Mouse (Mus musculus) megakaryocyte, embryonic 14.5 days (primary cell): ENCODE data around the gene Zcchc4. TPM values are rescaled to one million over a fixed set of nuclear protein-coding genes. Genes with fewer than 3 reads are reported as not detected.

Experiments used
- H3K27me3 ChIP-seq: replicated peaks from 2 replicates; pipeline ENCODE3; 2012; ENCODE audit warnings: inconsistent platforms
- H3K36me3 ChIP-seq: replicated peaks from 2 replicates; pipeline ENCODE3; 2012; ENCODE audit warnings: low read length, inconsistent platforms, mixed read lengths
- H3K4me1 ChIP-seq: 2 replicates; pipeline ENCODE4 v1.6.1; 2012; ENCODE audit warnings: inconsistent platforms
- H3K4me3 ChIP-seq: replicated peaks from 2 replicates; pipeline ENCODE3; 2012; ENCODE audit warnings: moderate library complexity, mild to moderate bottlenecking, inconsistent platforms
- H3K9me3 ChIP-seq: 2 replicates; pipeline ENCODE4 v1.6.1; 2012; ENCODE audit warnings: inconsistent platforms
- FLI1 ChIP-seq: IDR thresholded peaks from 2 replicates; pipeline ENCODE4 v1.6.1; 2012; ENCODE audit warnings: low read length, inconsistent platforms, mixed read lengths
- GATA1 ChIP-seq: IDR thresholded peaks from 3 replicates; pipeline ENCODE4 v1.6.1; 2012; ENCODE audit warnings: mixed read lengths, low read length, inconsistent platforms, borderline replicate concordance
- polyA plus RNA-seq: library from polyadenylated mRNA; stranded (reverse); fragments of >175 nt; gene quantifications from 2 replicates; pipeline ENCODE4 v1.2.3, GENCODE M21; 2012; ENCODE audit warnings: low replicate concordance; ENCODE audit not compliant: insufficient read depth

The Zcchc4 gene
- polyA plus RNA-seq, 1 experiment = 1.9 TPM

DNA sequence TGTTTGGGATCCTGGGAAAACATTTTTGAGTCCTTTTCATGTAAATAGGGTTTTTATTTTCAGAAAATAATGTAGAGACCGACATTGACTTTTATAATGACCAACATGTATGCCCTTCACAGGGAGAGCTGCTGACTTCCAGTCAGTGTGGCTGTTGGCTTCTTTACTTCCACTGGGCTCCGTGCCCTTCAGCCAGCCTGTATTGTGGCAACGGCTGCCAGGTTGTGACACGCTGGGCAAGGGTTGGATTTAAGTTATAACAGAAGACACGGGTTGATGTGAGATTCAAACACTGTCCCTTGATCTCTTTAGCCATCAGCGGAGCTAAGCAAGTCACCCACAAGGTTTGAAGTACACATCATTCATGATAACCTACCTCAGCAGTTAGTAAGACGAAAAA is 43.5 kb downstream of the Zcchc4 start:
- no peaks in the 10 kb centered on the region for H3K9me3 ChIP-seq
- peaks cover 81% of the 10 kb centered on the region for H3K36me3 ChIP-seq
- TF ChIP-seq FLI1 (no peak), GATA1 (no peak)
- no peaks in the 10 kb centered on the region for H3K27me3 ChIP-seq
- H3K4me3 ChIP-seq = no peak overlapping the region
- H3K4me1 ChIP-seq = no peaks in the 10 kb centered on the region

- TF ChIP-seq FLI1 (no peak), GATA1 (no peak)
- peaks cover 75% of the 10 kb centered on the region for H3K36me3 ChIP-seq
- no peaks in the 10 kb centered on the region for H3K9me3 ChIP-seq
- no peak overlapping the region for H3K4me3 ChIP-seq
- no peaks in the 10 kb centered on the region for H3K4me1 ChIP-seq
- no peaks in the 10 kb centered on the region for H3K27me3 ChIP-seq
Observed at GRCm38 (mm10) chr5:52821691-52822090, 46.5 kb downstream of the Zcchc4 start.

DNA sequence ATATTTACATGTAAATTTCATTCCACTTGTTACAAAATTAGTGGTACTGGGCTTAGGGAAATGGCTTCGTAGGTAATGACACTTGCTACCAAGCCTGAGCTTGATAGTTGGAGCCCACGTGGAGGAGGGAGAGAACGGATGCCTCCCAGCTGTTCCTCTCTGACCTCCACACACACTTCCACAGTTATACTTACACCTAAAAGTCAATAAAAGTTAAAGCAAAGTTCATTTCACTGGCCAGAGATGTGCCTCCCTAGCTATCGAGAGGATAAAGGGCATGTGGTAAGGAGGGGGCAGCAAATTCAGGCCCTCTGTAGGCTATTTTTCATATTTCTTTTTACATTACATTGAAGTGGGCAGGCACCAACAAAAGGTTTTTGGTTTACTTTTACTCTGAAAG is 52.7 kb downstream of the Zcchc4 start:
- H3K36me3 ChIP-seq = peaks cover 45% of the 10 kb centered on the region
- no peak overlapping the region for H3K4me3 ChIP-seq
- TF ChIP-seq FLI1 (no peak), GATA1 (no peak)
- 0 out of 2 replicates have a peak, but pooled peaks cover 4% of the 10 kb centered on the region for H3K9me3 ChIP-seq
- peaks cover 4% of the 10 kb centered on the region for H3K4me1 ChIP-seq
- no peaks in the 10 kb centered on the region for H3K27me3 ChIP-seq

DNA sequence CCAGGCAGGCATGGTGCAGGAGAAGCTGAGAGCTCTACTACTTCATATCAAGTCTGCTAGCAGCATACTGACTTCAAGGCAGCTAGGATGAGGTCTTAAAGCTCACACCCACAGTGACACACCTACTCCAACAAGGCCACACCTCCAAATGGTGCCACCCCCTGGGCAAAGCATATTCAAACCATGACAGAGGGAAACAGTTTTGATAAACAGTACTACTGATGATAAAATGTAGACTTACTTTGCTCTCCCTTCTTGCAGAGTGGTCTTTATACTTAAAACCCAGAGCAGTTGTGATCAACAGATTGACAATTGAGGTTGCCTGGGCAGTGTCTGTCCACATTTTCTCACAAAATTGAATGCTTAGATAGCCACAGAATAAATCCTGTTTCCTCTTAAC is 57.8 kb downstream of the Zcchc4 start:
- Histone ChIP-seq H3K9me3 (0 out of 2 replicates have a peak, but pooled peaks cover 4% of the 10 kb centered on the region), H3K27me3 (no peaks in the 10 kb centered on the region), H3K4me1 (peaks cover 33% of the 10 kb centered on the region), H3K4me3 (peak overlapping the region; percentile 95), H3K36me3 (peaks cover 28% of the 10 kb centered on the region)
- TF ChIP-seq FLI1 = no peak
- TF ChIP-seq GATA1 = no peak

GRCm38 (mm10) chr5:52833761-52834274 is 58.6 kb downstream of the Zcchc4 start, which contains the start of gene Anapc4:
TSS of gene Anapc4 (plus strand) at chr5:52834012.
- Histone ChIP-seq H3K27me3 (no peaks in the 10 kb centered on the region), H3K36me3 (peaks cover 29% of the 10 kb centered on the region), H3K4me3 (peak within 1 kb of the TSS; percentile 95), H3K9me3 (0 out of 2 replicates have a peak, but pooled peaks cover 4% of the 10 kb centered on the region), H3K4me1 (peaks cover 33% of the 10 kb centered on the region)
- TF ChIP-seq GATA1 (no peak), FLI1 (no peak)

GRCm38 (mm10) chr5:52834386-52834785 is 59.2 kb downstream of the Zcchc4 start:
- Histone ChIP-seq H3K4me3 (peak overlapping the region; percentile 95), H3K27me3 (no peaks in the 10 kb centered on the region), H3K4me1 (peaks cover 33% of the 10 kb centered on the region), H3K9me3 (0 out of 2 replicates have a peak, but pooled peaks cover 4% of the 10 kb centered on the region), H3K36me3 (peaks cover 34% of the 10 kb centered on the region)
- no peak for TF ChIP-seq FLI1
- no peak for TF ChIP-seq GATA1

GRCm38 (mm10) chr5:52844319-52844718 is 69.1 kb downstream of the Zcchc4 start:
- H3K27me3 ChIP-seq = no peaks in the 10 kb centered on the region
- TF ChIP-seq GATA1 (no peak), FLI1 (no peak)

GRCm38 (mm10) chr5:52855727-52856126 is 80.5 kb downstream of the Zcchc4 start:
- H3K36me3 ChIP-seq = peaks cover 93% of the 10 kb centered on the region
- no peaks in the 10 kb centered on the region for H3K27me3 ChIP-seq
- no peaks in the 10 kb centered on the region for H3K9me3 ChIP-seq
- TF ChIP-seq FLI1 = no peak
- TF ChIP-seq GATA1 = no peak
- H3K4me3 ChIP-seq = no peak overlapping the region
- H3K4me1 ChIP-seq = no peaks in the 10 kb centered on the region

More at GRCm38 (mm10) chr5:52844319-52844718, 69.1 kb downstream of the Zcchc4 start:
- Histone ChIP-seq H3K4me3 (no peak overlapping the region), H3K4me1 (no peaks in the 10 kb centered on the region), H3K9me3 (no peaks in the 10 kb centered on the region), H3K36me3 (peaks cover 93% of the 10 kb centered on the region)

- TF ChIP-seq GATA1 (no peak), FLI1 (no peak)
- H3K4me3 ChIP-seq = no peak overlapping the region
- H3K9me3 ChIP-seq = no peaks in the 10 kb centered on the region
- H3K4me1 ChIP-seq = peaks cover 5% of the 10 kb centered on the region
- peaks cover 98% of the 10 kb centered on the region for H3K36me3 ChIP-seq
- H3K27me3 ChIP-seq = no peaks in the 10 kb centered on the region
Observed at GRCm38 (mm10) chr5:52864446-52864845, 89.2 kb downstream of the Zcchc4 start.

- Histone ChIP-seq H3K4me3 (peak overlapping the region; percentile 15), H3K4me1 (peaks cover 5% of the 10 kb centered on the region), H3K36me3 (peaks cover 90% of the 10 kb centered on the region), H3K9me3 (no peaks in the 10 kb centered on the region), H3K27me3 (peaks cover 2% of the 10 kb centered on the region)
- TF ChIP-seq GATA1 = no peak
- no peak for TF ChIP-seq FLI1
Observed at GRCm38 (mm10) chr5:52865825-52866224, 90.6 kb downstream of the Zcchc4 start.
